ENCODE assay signal across 8 mouse cellular contexts in the genomic region with DNA sequence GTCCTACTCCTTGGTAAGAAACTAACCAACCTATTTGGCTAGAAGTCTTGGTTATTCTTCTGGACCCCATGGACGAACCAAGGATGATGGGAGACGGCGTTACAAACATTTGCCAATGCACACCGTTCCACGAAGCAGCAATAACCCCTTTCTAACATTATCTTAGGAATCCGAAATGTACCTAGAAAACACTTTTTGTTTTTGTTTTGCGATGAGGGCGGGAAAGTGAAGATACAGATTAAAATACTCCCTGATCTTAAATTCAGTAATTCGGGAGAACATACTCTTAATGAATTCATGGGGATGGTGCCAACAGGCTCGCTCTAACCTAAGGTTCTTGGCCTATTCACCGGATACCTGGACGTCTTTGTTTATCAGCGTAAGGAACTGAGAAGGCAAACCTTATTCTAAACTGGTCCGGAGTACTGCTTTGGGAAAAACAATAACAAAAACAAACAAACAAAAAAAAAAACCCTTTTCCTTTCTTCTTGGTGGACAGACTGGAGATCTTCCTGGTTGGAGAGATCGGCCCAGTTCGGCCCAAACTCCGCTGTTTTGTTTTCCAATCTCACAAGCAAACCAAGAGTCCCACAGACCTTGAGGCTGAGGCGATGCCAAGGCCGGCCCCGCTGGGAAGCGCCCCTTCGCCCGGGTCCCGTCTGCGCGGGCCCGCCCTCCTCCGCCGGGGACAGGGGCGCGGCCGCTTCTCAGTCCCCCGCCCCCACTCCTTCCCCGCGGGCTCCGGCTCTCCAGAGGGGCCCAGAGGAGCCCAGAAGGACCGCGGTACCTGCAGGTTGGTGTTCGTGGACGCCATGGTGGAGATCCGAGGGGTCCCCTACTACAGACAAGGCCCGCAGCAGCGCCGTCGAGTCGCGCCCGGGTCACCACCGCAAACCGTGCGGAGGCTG. TPM values are rescaled to one million over a fixed set of nuclear protein-coding genes. Genes with fewer than 3 reads are reported as not detected.
DNase-seq lines count a peak whose midpoint lies in the region; ATAC-seq and TF ChIP-seq lines count a peak whose summit lies in the region.

No protein-coding gene starts in this region.

- peak overlapping the region; percentile 84 for H3K4me2 ChIP-seq in CH12.LX (ENCODE audit: insufficient read depth, low read depth, poor library complexity, severe bottlenecking)
- peak overlapping the region; percentile 66 for H3K4me2 ChIP-seq in heart, embryonic 15.5 days
- H3K4me2 ChIP-seq in midbrain, embryonic 11.5 days: peak overlapping the region; percentile 72

- peak; percentile 76 for ATAC-seq in cerebellum, adult (ENCODE audit: insufficient number of reproducible peaks, low FRiP score, low TSS enrichment)
- peak; percentile 84 for ATAC-seq in heart, embryonic 15.5 days (replicated peaks; ENCODE audit: insufficient number of reproducible peaks, insufficient read depth, low FRiP score, low read depth)
- ATAC-seq in midbrain, embryonic 11.5 days (ENCODE audit: low FRiP score): peak; percentile 91

- 0 out of 2 replicates have a peak overlapping the region, but pooled peaks have one; percentile 7 for H3K27ac ChIP-seq in CH12.LX (ENCODE audit: insufficient read depth, low read depth)
- H3K27ac ChIP-seq in embryonic facial prominence, embryonic 10.5 days (replicated peaks): peak overlapping the region; percentile 95
- peak overlapping the region; percentile 95 for H3K27ac ChIP-seq in heart, embryonic 15.5 days
- peak overlapping the region; percentile 95 for H3K27ac ChIP-seq in limb, embryonic 10.5 days
- peak overlapping the region; percentile 54; the same call in 1 of the 2 replicates for H3K27ac ChIP-seq in midbrain, embryonic 11.5 days (ENCODE audit: low read depth, low read length)

- DNase-seq in cerebellum, adult 8-10 months: no peak
- DNase-seq in CH12.LX (ENCODE audit: extremely low read depth): no peak
- DNase-seq in embryonic facial prominence, embryonic 10.5 days (ENCODE audit: low spot score): no peak
- DNase-seq in limb, embryonic 10.5 days (ENCODE audit: low spot score): no peak
- DNase-seq in midbrain, embryonic 11.5 days (ENCODE audit: low spot score, missing footprints): peak; percentile 93
- DNase-seq in frontal cortex, adult 2 months (ENCODE audit: extremely low spot score in 1 of 2, low spot score in 1 of 2): no peak

- H3K4me3 ChIP-seq in CH12.LX (replicated peaks in 1 of 3; ENCODE audit: low read depth in 2 of 3, low read length in 2 of 3, poor library complexity in 1 of 3): peak overlapping the region; percentile 73 to 96 (median 90)
- peak overlapping the region; percentile 98 for H3K4me3 ChIP-seq in embryonic facial prominence, embryonic 10.5 days
- peak overlapping the region; percentile 98 for H3K4me3 ChIP-seq in heart, embryonic 15.5 days
- peak overlapping the region; percentile 93 for H3K4me3 ChIP-seq in limb, embryonic 10.5 days
- H3K4me3 ChIP-seq in midbrain, embryonic 11.5 days (ENCODE audit: low read depth, low read length): peak overlapping the region; percentile 94

- H3K9me3 ChIP-seq in CH12.LX (replicated peaks; ENCODE audit: low read length): no peaks in the 10 kb centered on the region
- no peaks in the 10 kb centered on the region for H3K9me3 ChIP-seq in embryonic facial prominence, embryonic 10.5 days
- H3K9me3 ChIP-seq in heart, embryonic 15.5 days (replicated peaks): no peaks in the 10 kb centered on the region
- H3K9me3 ChIP-seq in limb, embryonic 10.5 days (replicated peaks): no peaks in the 10 kb centered on the region
- H3K9me3 ChIP-seq in midbrain, embryonic 11.5 days (ENCODE audit: control insufficient read depth, low read length): no peaks in the 10 kb centered on the region

- in situ Hi-C loops in CH12.LX (cut with MboI; ENCODE audit: low pct_ligation_motif_present, low pct_unique_long_range_greater_than_20kb, low sequenced_read_pairs): no loop called here

- TF ChIP-seq POLR2A in CH12.LX (IDR thresholded peaks at IDR 0.05; ENCODE audit: low read depth, low read length): no peak

- peaks cover 5 to 20% of the 10 kb centered on the region in 2 experiments for H3K36me3 ChIP-seq in CH12.LX (replicated peaks in 1 of 2; ENCODE audit: control insufficient read depth in 1 of 2, insufficient read depth in 1 of 2, low read length in 1 of 2)
- peaks cover 16% of the 10 kb centered on the region for H3K36me3 ChIP-seq in embryonic facial prominence, embryonic 10.5 days (replicated peaks)
- H3K36me3 ChIP-seq in heart, embryonic 15.5 days: no peaks in the 10 kb centered on the region
- H3K36me3 ChIP-seq in limb, embryonic 10.5 days: peaks cover 13% of the 10 kb centered on the region
- H3K36me3 ChIP-seq in midbrain, embryonic 11.5 days (ENCODE audit: control insufficient read depth, insufficient read depth, low read length): no peaks in the 10 kb centered on the region

- H3K4me1 ChIP-seq in CH12.LX (ENCODE audit: control insufficient read depth in 1 of 2, insufficient read depth in 2 of 2): peaks cover 4 to 35% of the 10 kb centered on the region in 2 experiments
- peaks cover 16% of the 10 kb centered on the region for H3K4me1 ChIP-seq in embryonic facial prominence, embryonic 10.5 days
- H3K4me1 ChIP-seq in heart, embryonic 15.5 days (replicated peaks): peaks cover 20% of the 10 kb centered on the region; the same call in 1 of the 2 replicates
- H3K4me1 ChIP-seq in limb, embryonic 10.5 days: peaks cover 9% of the 10 kb centered on the region
- peaks cover 9% of the 10 kb centered on the region; the same call in 1 of the 2 replicates for H3K4me1 ChIP-seq in midbrain, embryonic 11.5 days (ENCODE audit: control insufficient read depth, insufficient read depth, low read length)

- TF ChIP-seq EP300 in CH12.LX (IDR thresholded peaks at IDR 0.05; ENCODE audit: low read length): no peak

- no peak for TF ChIP-seq CTCF in CH12.LX (conservative IDR thresholded peaks at IDR 0.05 in 1 of 2, IDR thresholded peaks at IDR 0.05 in 1 of 2; ENCODE audit: low read depth in 2 of 2, low read length in 2 of 2)

- H3K79me2 ChIP-seq in CH12.LX (replicated peaks; ENCODE audit: control insufficient read depth, extremely low read depth, insufficient read depth, poor library complexity, severe bottlenecking): peaks cover 42% of the 10 kb centered on the region

- peak overlapping the region; percentile 85 for H3K9ac ChIP-seq in CH12.LX (ENCODE audit: insufficient read depth, low read depth)
- peak overlapping the region; percentile 98 for H3K9ac ChIP-seq in heart, embryonic 15.5 days
- H3K9ac ChIP-seq in midbrain, embryonic 11.5 days (ENCODE audit: low read length): peak overlapping the region; percentile 95

- dilution Hi-C loops in CH12.LX (cut with MboI; ENCODE audit: extremely low pct_ligation_motif_present, extremely low pct_unique_long_range_greater_than_20kb, low sequenced_read_pairs): no loop called here

- no peaks in the 10 kb centered on the region for H3K27me3 ChIP-seq in CH12.LX (replicated peaks)
- H3K27me3 ChIP-seq in embryonic facial prominence, embryonic 10.5 days (replicated peaks; ENCODE audit: low read depth, poor library complexity, severe bottlenecking): no peaks in the 10 kb centered on the region
- H3K27me3 ChIP-seq in heart, embryonic 15.5 days: no peaks in the 10 kb centered on the region
- H3K27me3 ChIP-seq in limb, embryonic 10.5 days (ENCODE audit: low read depth, poor library complexity, severe bottlenecking): no peaks in the 10 kb centered on the region
- H3K27me3 ChIP-seq in midbrain, embryonic 11.5 days (ENCODE audit: control insufficient read depth, insufficient read depth, low read length): no peaks in the 10 kb centered on the region

- no peak for TF ChIP-seq RAD21 in CH12.LX (IDR thresholded peaks at IDR 0.05; ENCODE audit: low read depth, low read length)

- WGBS in embryonic facial prominence, embryonic 10.5 days: 3% methylated on average over 51 of the region's 51 CpGs
- WGBS in heart, embryonic 15.5 days: 2% methylated on average over 51 of the region's 51 CpGs
- 4% methylated on average over 51 of the region's 51 CpGs for WGBS in limb, embryonic 10.5 days
- 4% methylated on average over 51 of the region's 51 CpGs for WGBS in midbrain, embryonic 11.5 days

TF ChIP-seq in CH12.LX, 34 proteins besides CTCF, POLR2A, EP300 and RAD21:
- TF ChIP-seq MXI1 (IDR thresholded peaks at IDR 0.05; ENCODE audit: low read depth, low read length) (no peak), SMC3 (IDR thresholded peaks at IDR 0.05; ENCODE audit: low read depth, low read length) (no peak)
TF ChIP-seq in CH12.LX: peak in this region for 0.

RNA-seq across cellular contexts. Expression of gene Vps4b, which starts 0.6 kb away (rescaled TPM):
- total RNA-seq in CH12.LX (2012; rRNA removed): 42.0 and 48.5 TPM in 2 replicates
- total RNA-seq in CH12.LX (2014; rRNA removed): 51.4 and 56.3 TPM in 2 replicates
- polyA plus RNA-seq in CH12.LX (2012; ENCODE audit: insufficient read length, low read depth): 92.0 and 101 TPM in 2 replicates
- 67.5 and 67.8 TPM in 2 replicates for polyA plus RNA-seq in embryonic facial prominence, embryonic 10.5 days (2016; fragmentation: Nextera tagmentation; extraction: Ambion mirVana)
- 39.3 and 41.1 TPM in 2 replicates for polyA plus RNA-seq in heart, embryonic 15.5 days (2015; fragmentation: Nextera tagmentation; extraction: Ambion mirVana)
- polyA plus RNA-seq in limb, embryonic 10.5 days (2016; fragmentation: Nextera tagmentation; extraction: Ambion mirVana): 65.9 and 71.2 TPM in 2 replicates
- 67.1 and 76.4 TPM in 2 replicates for polyA plus RNA-seq in midbrain, embryonic 11.5 days (2014; fragmentation: Nextera tagmentation; extraction: Ambion mirVana)
- polyA plus RNA-seq in frontal cortex, adult 2 months (2012; rRNA removed): 25.5 and 28.2 TPM in 2 replicates

RNA-seq across cellular contexts. Expression of gene Kdsr, which starts 36.4 kb away (rescaled TPM):
- total RNA-seq in CH12.LX (2012; rRNA removed): 4.7 and 6.4 TPM in 2 replicates
- total RNA-seq in CH12.LX (2014; rRNA removed): 3.3 and 3.8 TPM in 2 replicates
- 6.3 and 8.5 TPM in 2 replicates for polyA plus RNA-seq in CH12.LX (2012; ENCODE audit: insufficient read length, low read depth)
- polyA plus RNA-seq in embryonic facial prominence, embryonic 10.5 days (2016; fragmentation: Nextera tagmentation; extraction: Ambion mirVana): 9.7 and 10.1 TPM in 2 replicates
- polyA plus RNA-seq in heart, embryonic 15.5 days (2015; fragmentation: Nextera tagmentation; extraction: Ambion mirVana): 7.4 and 9.0 TPM in 2 replicates
- polyA plus RNA-seq in limb, embryonic 10.5 days (2016; fragmentation: Nextera tagmentation; extraction: Ambion mirVana): 9.3 and 10.2 TPM in 2 replicates
- 7.8 and 9.0 TPM in 2 replicates for polyA plus RNA-seq in midbrain, embryonic 11.5 days (2014; fragmentation: Nextera tagmentation; extraction: Ambion mirVana)
- polyA plus RNA-seq in frontal cortex, adult 2 months (2012; rRNA removed): 17.4 and 21.4 TPM in 2 replicates

Comparison
In these comparisons a context has a peak if more than half of its experiments do, and no peak if none do; other contexts are left out.
1. H3K27ac ChIP-seq: peak in every context shown above with its lines; median percentile 95 in embryonic facial prominence, embryonic 10.5 days; 95 in heart, embryonic 15.5 days; 95 in limb, embryonic 10.5 days; 54 in midbrain, embryonic 11.5 days; 7 in CH12.LX.